Mouse (Mus musculus) neural tube, embryonic 12.5 days (tissue): ENCODE measurements around the gene Mkrn2. TPM values are rescaled to one million over a fixed set of nuclear protein-coding genes. Genes with fewer than 3 reads are reported as not detected.

Source experiments
- ATAC-seq: fragments of 200-750 bp; cut with Nextera tagmentation; 2 replicates; pipeline ENCODE4 v1.8.0; 2017; ENCODE audit warnings: low read depth, mild to moderate bottlenecking, moderate TSS enrichment, moderate library complexity; ENCODE audit not compliant: low FRiP score
- H3K27ac ChIP-seq: fragments of 300-500 bp; sonication (generic); 2 replicates; pipeline ENCODE4 v1.5.1; 2016
- H3K27me3 ChIP-seq: fragments of 300-500 bp; sonication (generic); replicated peaks from 2 replicates; pipeline ENCODE4 v1.6.1; 2016; ENCODE audit warnings: mild to moderate bottlenecking
- H3K36me3 ChIP-seq: fragments of 300-500 bp; sonication (generic); 2 replicates; pipeline ENCODE4 v1.6.1; 2016; ENCODE audit warnings: mild to moderate bottlenecking
- H3K4me1 ChIP-seq: fragments of 300-500 bp; sonication (generic); 2 replicates; pipeline ENCODE4 v1.6.1; 2016
- H3K4me2 ChIP-seq: fragments of 300-500 bp; sonication (generic); replicated peaks from 2 replicates; pipeline ENCODE4 v1.6.1; 2016; ENCODE audit warnings: mild to moderate bottlenecking
- H3K4me3 ChIP-seq: fragments of 300-500 bp; sonication (generic); 2 replicates; pipeline ENCODE4 v1.5.1; 2016
- H3K9ac ChIP-seq: fragments of 300-500 bp; sonication (generic); 2 replicates; pipeline ENCODE4 v1.6.1; 2016; ENCODE audit warnings: mild to moderate bottlenecking
- H3K9me3 ChIP-seq: fragments of 300-500 bp; sonication (generic); 2 replicates; pipeline ENCODE4 v1.6.1; 2016; ENCODE audit warnings: mild to moderate bottlenecking
- WGBS: fragments of 180-500 bp; shearing (Covaris S2); methylation state at CpG from one replicate; pipeline ENCODE4 v1.1.7; 2016; 5-methylcytosine and 5-hydroxymethylcytosine counted together
- polyA plus RNA-seq: library from polyadenylated mRNA; unstranded; fragments of >200 nt; fragmentation: Nextera tagmentation; extraction: Ambion mirVana; gene quantifications from 2 replicates; pipeline ENCODE4 v1.2.1, GENCODE M21; 2016

Gene Mkrn2
- polyA plus RNA-seq, 1 experiment from 2014 or later: 24.9 TPM

- no peak for ATAC-seq
- Histone ChIP-seq H3K4me2 (no peak overlapping the region), H3K9ac (no peak overlapping the region), H3K9me3 (no peaks in the 10 kb centered on the region), H3K27me3 (no peaks in the 10 kb centered on the region), H3K36me3 (peaks cover 4% of the 10 kb centered on the region; the same call in 1 of the 2 replicates), H3K4me3 (no peak overlapping the region), H3K4me1 (peaks cover 13% of the 10 kb centered on the region; the same call in 1 of the 2 replicates), H3K27ac (no peak overlapping the region)
These were observed 57.1 kb downstream of the Mkrn2 start for GRCm38 (mm10) chr6:115658802-115659201.

GRCm38 (mm10) chr6:115664268-115664667 lies 62.6 kb downstream of the Mkrn2 start:
- Histone ChIP-seq H3K27ac (no peak overlapping the region), H3K4me1 (0 out of 2 replicates have a peak, but pooled peaks cover 4% of the 10 kb centered on the region), H3K4me3 (no peak overlapping the region), H3K27me3 (no peaks in the 10 kb centered on the region), H3K4me2 (no peak overlapping the region), H3K9me3 (no peaks in the 10 kb centered on the region), H3K9ac (no peak overlapping the region), H3K36me3 (peaks cover 4% of the 10 kb centered on the region; the same call in 1 of the 2 replicates)
- 96% methylated on average over 3 of the region's 3 CpGs for WGBS
- no peak for ATAC-seq

- ATAC-seq: no peak
- 88% methylated on average over 4 of the region's 4 CpGs for WGBS
- no peak overlapping the region for H3K9ac ChIP-seq
These were observed 64.9 kb downstream of the Mkrn2 start for GRCm38 (mm10) chr6:115666641-115667040.

More at GRCm38 (mm10) chr6:115666641-115667040, 64.9 kb downstream of the Mkrn2 start:
- no peak overlapping the region for H3K4me2 ChIP-seq
- H3K27ac ChIP-seq: no peak overlapping the region
- peaks cover 4% of the 10 kb centered on the region; the same call in 1 of the 2 replicates for H3K36me3 ChIP-seq
- no peaks in the 10 kb centered on the region for H3K9me3 ChIP-seq
- H3K4me1 ChIP-seq: no peaks in the 10 kb centered on the region
- H3K27me3 ChIP-seq: no peaks in the 10 kb centered on the region
- no peak overlapping the region for H3K4me3 ChIP-seq

Other genes with a start within 250 kb of the Mkrn2 start
- gene Pparg, start 241.0 kb upstream of the Mkrn2 start, polyA plus RNA-seq: 0.33 and 0.80 TPM in 2 replicates
- gene Tsen2, start 57.2 kb upstream of the Mkrn2 start, polyA plus RNA-seq: 28.2 and 31.6 TPM in 2 replicates
- gene Mkrn2os, start 9.3 kb upstream of the Mkrn2 start, polyA plus RNA-seq: 0.23 and 0.34 TPM in 2 replicates
- gene Raf1, start 74.7 kb downstream of the Mkrn2 start, polyA plus RNA-seq: 158 and 173 TPM in 2 replicates
- 1.4 and 1.8 TPM in 2 replicates for gene Tmem40, start 160.5 kb downstream of the Mkrn2 start, polyA plus RNA-seq
- 29.5 and 31.7 TPM in 2 replicates for gene Cand2, start 172.6 kb downstream of the Mkrn2 start, polyA plus RNA-seq
- 1,453 and 1,478 TPM in 2 replicates for gene Rpl32, start 206.8 kb downstream of the Mkrn2 start, polyA plus RNA-seq
- gene Efcab12, start 236.5 kb downstream of the Mkrn2 start, polyA plus RNA-seq: 1.6 and 2.1 TPM in 2 replicates